Mouse (Mus musculus) thymus, postnatal 25 days (tissue): ENCODE measurements around the gene Tspan11.

Source experiments
- DNase-seq: peaks from one replicate; pipeline ENCODE4 v3.0.0; 2022

Tspan11 gene

DNA sequence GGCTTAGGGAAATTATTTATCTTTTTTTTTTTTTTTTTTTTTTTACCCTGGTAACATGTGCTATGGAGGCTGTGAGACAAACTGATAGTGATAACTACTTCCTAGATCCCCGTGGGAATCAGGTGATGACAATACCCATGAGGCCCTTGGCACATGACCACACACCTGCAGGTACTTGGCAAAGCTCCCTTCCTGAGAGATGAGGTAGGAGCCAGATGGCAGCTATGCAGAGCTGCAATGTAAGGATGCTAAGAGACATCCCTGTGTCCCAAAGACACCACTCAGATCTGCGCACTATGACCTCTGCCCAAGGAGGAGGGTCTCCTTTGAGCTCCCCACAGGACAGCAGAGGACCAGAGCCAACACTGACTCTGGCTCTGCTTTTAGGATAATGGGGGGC is 111.7 kb downstream of the Tspan11 start:
- DNase-seq, result no peak

DNA sequence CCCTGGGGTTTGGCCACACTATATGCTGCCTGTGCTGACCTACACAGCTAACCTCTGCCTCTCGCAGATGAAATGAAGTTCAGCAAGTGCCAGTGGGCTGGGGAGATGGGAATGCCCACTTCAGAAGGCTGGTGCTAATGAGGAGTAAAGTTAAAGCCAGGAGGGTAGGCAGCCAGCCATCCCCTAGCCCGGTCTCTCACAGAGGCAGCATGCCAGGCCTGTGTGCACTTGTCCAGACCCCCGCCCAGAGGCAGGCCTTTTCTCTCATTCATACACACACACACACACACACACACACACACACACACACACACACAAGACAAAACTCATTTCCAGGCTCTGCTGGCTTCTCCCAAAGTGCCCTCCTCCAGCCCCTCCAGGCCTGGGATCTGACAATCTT is 113.4 kb downstream of the Tspan11 start:
- DNase-seq, result no peak

GRCm38 (mm10) chr6:128001587-128001986 is 114.2 kb downstream of the Tspan11 start:
- no peak for DNase-seq

DNA sequence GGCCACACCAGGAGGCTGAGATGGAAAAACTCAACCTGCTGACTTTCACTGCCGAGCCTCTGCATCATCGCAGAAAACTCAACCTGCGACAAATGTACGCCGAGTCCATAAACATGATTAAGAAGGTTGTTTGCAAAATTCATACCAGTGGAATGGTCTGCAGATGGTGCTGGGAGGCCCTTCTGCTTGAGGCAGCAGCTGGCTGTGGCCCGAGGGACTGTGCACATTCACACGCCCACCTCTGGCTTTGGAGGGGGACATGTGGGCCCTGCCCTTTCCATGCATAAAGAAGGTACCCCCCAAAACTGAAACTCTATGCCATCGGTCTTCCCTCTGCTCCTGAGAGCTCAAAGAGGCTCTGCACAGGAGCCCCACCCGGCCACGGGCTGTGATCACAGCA is 114.7 kb downstream of the Tspan11 start:
- DNase-seq, result no peak

DNA sequence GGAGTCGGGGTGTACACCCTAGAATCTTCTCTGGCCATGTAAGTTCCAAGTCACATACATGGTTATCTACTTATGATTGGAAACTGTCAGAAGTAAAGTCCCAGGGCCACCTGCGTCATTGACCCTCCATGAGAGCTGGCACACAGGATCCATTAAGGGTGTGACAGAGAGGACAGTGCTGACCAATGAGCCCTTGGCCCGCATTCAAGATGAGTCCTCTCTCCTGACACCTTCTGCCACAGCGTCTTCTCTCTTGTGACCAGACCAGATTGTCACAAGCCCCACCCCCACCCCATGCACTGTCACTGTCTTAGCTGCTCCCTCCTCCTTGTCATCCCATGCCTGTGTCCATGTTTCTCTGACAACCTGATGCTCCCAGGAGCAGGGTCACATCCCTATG is 115.3 kb downstream of the Tspan11 start:
- DNase-seq, result no peak

- no peak for DNase-seq
These were observed 116.2 kb downstream of the Tspan11 start for GRCm38 (mm10) chr6:128003542-128003941.
